Mouse (Mus musculus) left cerebral cortex, adult 11 months (tissue): Measurements from ENCODE around the gene Setd1a.

ENCODE experiments used
- DNase-seq: peaks from one replicate; pipeline ENCODE4 v3.0.0; 2022; ENCODE audit warnings: low spot score

Setd1a gene

DNA sequence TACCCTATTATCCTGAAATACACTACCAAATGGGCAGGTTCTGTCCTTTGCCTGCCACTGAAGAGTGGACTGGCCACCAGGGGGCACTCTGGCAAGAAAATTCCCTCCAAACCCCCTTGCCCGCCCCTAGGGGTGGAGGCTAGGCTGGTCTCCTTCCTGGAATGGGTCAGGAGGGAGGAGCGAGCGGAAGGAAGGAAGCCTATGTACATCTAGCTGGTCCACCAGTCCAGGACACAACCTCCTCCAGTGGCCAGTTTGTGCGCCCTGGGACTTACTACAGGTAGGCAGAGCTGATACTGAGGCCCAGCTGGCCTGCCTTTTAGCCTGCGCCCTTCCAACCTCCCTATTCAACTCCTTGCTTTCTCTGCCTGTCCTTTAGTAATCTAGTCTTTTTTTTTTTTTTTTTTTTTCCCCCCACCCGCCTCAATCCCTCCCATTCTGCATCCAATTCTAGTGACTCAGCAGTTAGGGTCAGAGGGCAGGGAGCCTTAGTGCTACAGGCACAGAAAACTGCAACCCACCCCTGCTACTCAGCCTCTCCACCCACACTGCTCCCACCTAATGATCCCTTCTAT is 24.1 kb downstream of the Setd1a start, which contains the start of gene Hsd3b7:
Hsd3b7 (plus strand) TSS at position 170 of the 575 bp plus-strand sequence.
- DNase-seq: peak; percentile 79

DNA sequence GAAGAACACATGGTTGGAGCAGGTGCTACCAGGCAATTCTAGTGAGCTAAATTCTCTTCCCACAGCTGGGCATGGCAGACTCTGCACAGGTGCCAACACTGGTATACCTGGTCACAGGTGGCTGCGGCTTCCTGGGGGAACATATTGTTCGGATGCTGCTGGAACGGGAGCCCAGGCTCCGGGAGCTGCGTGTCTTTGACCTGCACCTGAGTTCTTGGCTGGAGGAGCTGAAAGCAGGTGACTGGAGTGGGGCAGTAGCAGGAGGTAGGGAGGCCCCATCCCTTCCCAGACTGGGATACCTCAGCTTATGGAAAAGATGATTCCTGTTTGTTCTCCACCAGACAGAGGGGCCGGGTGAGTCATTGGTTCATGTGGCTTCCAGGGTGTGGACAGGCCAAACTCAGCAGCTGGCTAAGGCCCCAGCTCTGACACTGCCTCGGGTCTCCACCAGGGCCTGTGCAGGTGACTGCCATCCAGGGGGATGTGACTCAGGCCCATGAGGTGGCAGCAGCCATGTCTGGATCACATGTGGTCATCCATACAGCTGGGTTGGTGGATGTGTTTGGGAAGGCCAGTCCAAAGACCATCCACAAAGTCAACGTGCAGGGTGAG is 24.6 kb downstream of the Setd1a start:
- no peak for DNase-seq

DNA sequence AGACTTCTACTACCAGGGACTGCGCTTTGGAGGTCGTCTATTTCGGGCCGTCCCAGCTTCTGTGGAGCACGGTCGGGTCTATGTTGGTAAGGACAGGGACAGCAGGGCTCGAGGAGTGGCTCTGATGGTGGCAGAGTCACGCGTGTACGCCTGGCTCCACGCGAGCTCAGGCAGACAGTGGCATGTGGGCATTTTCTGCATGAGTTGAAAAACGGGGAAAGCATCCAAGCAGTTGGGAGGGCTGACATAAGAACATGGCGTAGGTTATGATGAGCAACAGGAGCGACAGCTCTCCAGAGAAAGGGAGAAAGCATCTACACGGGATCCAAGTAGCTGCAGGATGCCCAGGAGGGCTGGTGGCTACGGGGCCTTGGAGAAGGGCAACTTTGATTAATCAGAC is 25.8 kb downstream of the Setd1a start:
- no peak for DNase-seq

DNA sequence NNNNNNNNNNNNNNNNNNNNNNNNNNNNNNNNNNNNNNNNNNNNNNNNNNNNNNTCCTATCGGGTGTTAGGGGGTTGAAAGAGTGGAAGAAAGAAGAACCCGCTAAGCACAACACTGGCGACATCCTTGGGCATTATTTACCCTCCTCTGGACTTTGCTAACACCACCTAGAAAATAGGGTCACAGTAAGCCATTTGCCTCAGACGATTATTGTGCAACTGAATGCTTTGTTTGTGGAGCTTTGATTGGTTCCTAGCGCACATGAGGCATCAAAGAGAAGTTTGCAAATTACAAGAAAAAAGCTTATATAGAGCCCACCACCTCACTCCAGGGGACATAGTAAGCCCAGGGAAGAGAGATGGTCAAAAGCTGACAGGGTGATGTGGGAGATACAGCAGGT is 32.4 kb downstream of the Setd1a start:
- DNase-seq: no peak

DNA sequence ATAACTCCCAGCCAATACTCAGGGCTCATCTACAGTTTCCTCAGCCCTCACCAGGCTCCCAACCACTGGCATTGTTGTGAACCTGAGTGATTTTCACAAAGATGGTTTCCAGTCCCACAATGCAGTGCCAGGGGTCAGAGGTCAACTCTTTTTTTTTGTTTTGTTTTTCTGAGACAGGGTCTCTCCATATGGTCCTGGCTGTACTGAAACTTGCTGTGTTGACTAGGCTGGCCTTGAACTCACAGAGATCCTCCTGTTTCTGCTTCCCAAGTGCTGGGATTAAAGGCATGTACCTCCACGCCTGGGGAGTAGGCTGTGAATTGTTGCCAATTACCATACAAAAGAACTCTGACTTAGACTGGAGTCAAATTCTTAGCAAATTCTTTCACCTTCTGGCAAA is 33.4 kb downstream of the Setd1a start:
- DNase-seq: no peak

DNA sequence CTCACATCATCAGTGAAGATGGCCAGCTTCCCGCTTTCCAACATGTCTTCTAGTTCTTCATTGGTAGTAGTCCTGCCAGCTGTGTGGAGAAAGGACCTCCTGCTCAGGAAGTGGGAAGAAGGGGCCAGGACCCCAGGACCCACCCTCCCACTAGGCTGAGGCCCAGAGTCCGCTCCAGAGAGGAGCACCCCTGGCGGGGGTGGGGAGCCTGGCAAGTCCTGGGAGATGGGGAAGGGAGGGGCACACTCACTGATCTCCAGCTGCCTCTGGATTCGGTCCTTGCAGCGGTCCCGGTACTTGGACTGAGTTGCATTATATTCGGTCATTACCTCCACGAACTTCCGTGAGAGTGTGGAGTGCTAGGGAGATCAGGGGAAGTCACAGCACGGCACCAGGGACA is 34.2 kb downstream of the Setd1a start:
- DNase-seq: no peak

DNA sequence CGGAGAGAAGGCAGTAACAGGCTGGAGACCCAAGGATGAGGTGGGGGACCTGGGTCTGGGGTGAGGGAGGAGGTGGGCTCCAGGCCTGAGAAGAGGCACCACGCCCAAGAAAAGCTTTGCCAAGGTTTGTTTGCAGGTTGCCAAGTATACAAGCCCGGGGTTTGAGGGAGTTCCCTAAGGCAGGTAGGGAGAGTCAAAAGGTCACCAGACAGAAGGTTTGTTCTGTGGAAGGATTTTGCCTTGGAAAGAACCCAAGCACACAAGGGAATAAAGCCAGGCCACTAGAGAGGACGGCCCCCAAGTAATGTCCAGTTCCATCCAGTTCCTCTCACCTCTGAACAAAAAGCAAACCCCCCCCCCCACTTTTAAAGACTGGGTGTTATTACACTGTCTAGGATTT is 34.8 kb downstream of the Setd1a start:
- no peak for DNase-seq

DNA sequence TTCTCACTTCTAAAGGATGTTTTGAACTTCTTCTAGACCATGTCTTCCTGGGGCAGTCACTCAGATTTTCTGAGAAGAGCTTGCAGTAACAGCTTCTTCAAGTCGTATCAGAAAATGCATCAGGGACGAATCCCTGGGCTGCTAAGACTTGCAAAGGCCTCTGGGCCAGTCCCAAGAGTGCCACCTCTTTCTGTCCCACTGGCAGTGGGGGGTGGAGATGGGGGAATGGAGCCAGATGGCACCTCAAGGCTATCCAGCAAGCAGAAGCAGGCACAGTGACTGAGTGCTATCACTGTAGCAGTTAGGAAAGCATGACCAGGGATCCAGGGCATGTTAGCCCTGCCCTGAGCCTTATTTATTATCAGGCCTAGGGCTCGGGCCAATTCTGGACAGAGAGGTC is 35.8 kb downstream of the Setd1a start:
- no peak for DNase-seq

DNA sequence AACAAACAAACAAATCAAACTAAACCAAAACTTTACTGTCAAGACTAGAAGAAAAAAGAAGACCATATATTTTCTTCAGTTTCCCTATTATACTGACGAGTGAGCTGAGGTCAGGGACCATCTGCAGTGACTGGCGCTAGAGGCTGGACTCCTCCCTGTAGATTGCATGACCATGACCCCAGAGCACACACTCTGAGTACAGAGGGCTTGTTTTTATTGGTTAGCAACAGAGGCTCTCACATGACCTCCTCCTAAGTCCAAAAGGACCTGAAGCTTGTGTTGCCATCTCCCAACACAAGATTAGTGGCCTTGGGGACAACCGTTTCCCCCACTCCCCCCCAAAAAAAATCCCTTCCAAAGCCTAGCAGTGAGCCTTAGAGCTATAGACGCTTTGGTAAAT is 37.4 kb downstream of the Setd1a start:
- no peak for DNase-seq

DNA sequence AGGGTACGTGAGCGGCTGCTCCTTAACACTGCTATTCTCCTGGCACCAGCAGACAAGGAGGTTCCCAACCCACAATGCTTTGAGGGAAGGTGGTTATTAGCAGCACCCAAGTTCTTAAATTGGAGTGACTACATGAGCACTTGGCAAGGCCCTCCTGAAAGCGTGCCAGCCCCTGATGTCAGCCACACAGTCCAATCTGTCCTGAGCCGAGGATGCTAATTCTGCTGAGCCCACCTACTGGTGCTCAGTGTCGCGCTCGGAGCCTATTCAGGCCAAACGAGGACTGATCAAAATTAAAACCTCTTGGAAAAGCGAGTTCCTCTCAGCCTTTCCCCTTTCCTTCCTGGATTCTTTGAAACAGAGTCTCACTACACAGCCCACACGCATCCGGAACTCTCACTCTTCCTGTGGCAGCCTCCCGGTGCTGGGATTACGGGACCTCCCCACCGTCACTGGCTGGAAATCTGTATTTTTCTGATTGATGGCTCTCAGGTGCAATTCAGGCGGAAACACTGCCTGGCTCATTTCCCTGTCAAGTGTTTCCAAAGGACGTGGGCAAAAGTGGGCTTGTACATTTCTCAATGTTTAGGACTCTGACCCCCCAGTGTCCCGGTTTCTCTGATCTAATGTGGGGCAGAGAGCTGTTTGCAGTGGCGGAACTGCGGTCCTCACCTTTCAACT is 37.9 kb downstream of the Setd1a start:
- DNase-seq: peak; percentile 59

DNA sequence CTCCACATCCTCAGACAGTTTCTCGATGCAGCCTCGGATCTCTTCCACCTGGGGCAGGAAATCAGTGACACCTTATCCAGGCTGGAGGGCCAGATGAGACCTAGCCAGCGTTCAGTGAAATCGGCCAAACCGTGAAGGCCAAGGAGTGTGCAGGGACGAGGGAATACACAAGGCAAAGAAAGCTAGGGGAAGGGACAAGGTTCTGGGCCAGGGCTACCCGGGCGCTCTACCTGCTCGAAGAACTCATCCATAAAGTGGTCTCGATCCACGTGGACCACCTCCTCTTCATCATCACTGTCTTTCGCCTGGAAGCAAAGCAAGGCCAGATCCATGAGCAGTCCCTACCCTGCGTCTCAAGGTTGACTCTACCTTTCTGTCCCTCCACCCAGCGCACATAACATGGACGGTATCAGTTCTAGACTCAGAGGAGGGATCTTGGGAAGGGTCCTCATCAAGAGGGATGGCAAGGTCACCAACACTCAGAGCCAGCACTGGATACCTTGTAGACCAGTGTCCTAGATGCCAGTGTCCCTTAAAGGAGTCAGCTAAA is 38.7 kb downstream of the Setd1a start:
- DNase-seq: no peak

DNA sequence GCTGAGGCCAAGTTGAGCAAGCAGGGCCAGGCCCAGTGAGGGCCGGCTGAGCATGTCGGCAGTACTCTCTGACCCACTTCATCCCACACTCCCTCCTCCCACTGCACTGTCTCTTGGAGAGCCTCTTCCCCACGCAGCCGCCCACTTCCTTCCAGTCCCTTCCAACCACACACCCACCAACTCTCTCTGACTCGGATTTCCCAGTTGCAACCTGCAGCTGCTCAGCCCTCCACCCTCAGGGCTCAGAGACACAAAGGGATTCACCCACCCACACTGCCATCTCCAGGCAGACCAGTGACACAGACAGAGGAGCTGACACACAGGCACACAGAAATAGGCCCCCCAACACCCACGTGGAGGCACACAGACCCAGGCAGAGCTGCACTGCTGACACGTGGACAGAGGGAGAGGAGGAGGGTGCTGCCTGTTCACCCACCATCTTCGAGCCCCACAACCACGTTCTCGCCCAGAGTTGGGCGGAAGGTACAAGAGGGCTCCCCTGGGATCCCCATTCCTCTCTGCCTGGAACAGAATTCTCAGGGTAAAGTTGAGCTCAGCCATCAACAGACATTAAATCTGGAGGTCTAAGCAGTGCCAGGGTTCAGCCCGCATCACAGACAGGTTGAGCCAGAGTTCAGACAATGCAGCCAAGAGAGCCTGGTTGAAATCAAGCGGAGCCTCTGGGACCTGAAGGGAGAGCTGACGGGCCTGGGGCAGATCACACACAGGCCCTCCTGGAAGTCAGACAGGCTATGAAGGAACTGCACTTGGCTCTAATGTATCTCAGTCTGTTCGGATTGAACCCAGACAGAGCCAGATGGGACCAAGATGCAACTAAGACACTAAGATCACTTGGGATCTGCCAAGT is 39.7 kb downstream of the Setd1a start:
- DNase-seq: peak; percentile 81

DNA sequence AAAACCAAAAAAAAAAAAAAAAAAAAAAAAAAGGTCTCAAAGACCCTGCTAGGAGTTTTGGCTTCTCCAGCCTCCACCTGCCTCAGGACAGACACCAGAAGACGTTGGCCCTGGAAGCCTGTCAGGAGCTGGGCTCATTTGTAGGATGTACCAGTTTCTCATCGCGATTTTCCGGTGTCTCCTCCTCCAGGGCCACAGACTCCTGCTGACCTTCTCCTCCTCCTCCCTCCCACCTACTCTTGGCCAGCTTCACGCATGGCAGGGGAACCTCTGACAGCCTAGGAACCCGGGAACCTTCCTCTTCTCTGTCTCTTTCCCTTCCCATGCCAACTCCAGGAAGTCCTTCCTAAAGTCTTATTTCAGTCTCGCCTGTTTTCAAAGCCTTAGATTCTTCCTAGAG is 40.6 kb downstream of the Setd1a start:
- DNase-seq: no peak

DNA sequence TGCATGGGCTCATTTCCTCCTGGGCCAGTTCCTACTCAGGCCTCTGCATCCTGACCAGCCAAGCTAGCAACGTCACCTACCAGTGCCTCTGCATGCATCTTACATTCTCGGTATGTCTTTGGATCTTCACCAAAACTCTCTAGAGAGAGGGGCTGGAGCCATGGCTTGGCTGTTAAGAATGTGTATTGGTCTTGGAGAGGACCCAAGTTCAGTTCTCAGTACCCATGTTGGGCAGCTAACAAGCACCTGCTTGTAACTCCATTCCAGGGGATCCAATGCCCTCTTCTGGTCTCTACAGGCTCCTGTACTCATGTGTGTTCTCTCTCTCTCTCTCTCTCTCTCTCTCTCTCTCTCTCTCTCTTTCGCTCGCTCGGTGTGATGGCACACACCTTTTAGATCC is 41.3 kb downstream of the Setd1a start:
- DNase-seq: no peak

DNA sequence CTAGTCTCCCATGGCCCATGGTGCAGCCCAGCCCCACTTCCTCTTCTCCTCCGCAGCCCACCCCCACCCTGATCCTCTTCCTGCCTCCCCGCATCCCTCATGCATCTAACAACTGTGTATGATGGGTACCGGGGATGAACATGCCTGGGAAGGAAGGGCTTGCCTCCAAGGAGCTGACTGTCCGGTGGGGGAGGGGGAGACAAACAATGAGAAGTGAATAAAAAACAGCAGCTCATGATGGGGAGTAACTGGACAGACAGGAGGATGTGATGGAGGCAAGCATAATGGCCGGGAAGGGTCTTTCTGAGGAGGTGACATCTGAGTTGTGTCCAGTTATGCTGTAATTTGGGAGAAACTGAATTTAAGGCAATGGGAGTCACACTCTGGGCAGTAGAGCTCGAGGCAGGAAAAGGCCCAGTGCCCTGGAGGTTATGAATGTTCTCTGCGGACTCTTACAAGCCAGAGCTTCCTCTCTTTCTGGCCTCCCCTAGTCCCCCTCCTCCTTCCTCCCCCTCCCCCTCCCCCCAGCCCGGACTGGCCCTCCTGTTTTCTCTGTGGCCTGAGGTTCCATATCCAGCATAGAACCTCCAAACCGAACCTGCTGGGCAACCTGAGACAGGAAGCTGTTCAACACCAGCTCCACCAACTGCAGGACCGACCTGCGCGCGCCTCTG is 44.5 kb downstream of the Setd1a start:
- no peak for DNase-seq

DNA sequence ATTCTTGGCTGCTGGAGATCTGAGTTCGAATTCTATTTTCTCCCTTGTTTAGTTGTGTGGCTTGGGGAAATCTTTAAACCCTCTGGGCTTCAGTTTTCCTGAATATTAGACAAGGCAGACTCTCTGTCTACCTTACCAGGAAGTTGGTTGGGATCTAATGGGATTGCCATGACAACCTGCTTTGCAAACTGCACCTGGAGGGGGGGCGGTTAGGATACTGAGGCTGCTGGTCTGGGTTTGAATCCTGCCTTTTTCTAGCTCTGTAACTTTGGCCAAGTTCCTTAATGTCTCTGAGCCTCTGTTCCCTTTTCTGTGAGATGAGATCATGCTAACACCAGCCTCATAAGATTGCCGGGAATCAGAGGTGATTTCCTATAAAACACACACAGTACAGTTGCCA is 46.0 kb downstream of the Setd1a start:
- DNase-seq: no peak

DNA sequence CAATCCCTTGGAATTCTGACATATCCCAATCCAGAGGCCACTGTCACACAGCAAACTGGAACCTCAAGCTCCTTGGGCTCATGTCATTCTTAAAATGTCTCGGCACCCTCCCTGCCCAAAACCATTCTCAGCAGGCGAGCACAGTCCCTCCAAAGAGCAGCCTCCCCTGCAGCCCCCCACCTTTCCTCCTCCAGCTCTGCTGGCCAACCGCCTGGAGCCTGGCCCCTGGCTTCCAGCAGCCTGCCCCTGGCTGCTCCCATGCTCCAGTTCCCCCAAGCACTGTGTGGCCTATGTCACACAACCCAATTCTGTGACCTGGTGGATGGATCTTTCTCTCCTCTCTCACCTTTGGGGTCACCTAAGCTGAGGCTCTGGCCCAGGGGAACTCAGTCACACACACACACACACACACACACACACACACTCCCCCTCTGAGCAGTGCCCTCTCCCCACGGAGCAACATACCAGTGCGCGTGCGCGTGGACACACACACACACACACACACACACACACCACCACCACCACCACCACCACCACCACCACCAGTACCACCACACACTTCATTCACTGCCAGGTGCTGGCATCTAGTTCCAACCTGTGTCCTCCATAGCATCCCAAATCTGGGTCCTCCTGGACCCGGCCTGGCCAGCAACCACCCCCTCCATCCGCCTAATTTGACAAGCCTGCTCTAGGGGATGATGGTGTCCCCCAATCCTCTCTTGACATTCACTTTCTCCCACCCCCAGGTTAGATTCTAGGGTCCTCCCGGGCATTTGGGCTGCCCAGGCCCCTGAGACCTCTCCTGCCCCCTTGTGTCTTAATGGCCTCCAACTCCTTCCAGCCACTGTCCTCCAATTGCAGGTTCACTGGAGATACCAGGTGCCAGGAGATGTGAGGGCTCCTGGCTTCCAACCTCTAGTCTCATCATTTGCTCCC is 47.0 kb downstream of the Setd1a start:
- DNase-seq: no peak

DNA sequence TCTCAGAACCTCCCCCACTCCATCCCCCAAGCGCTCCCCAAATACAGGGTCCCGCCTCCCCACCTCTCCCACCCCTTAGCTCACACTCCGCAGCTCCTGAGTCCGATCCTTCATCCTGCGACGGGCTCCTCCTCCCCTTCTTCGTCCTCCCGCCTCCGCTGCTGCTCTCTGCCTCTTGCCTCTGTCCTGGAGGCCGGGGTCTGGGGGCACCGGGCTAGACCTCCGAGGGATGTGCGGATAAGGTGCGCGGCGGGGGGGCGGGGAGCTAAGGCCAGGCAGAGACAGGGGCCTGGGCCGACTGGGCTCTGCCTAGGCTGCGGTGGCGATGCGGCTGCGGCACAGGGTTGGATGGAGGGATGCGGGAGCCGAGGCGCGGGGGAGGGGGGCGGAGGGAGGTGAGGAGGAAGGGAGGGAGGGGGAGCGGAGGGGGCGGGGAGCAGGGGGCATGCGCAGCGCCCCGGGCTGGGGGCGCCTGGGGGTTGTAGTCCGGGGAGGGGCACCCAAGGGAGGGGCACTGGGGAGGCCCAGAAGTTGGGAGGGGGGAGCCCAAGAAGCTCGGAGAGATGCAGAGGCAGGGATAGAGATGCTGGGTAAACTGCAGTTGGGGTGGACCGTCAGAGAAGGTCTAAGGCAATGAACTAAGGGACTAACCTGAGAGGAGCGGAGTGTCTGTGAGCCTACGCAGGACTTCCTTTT is 47.9 kb downstream of the Setd1a start, which contains the start of the genes Stx4a and Stx1b:
Stx4a (plus strand) TSS at position 119 of the 696 bp plus-strand sequence.
Stx1b (minus strand) TSS at position 374 of the 696 bp plus-strand sequence.
- no peak for DNase-seq

DNA sequence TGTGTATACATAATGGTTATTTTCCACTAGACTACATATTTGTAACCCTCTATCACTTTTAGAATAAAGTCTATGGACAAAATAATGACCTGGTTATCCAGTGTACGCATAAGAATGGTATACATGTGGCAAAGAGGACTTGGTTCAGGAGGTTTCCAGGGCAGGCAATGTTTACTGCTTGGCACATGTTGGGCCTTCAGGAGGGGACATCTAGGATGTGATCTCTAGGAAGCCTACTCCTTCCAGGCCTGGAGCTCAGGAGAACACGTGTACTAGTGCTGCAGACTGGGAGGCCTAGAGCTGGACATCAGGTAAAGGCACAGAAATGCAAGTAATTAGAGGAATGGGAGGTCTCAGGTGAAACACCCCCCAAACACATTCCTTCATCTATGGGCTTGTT is 59.1 kb downstream of the Setd1a start:
- DNase-seq: no peak

DNA sequence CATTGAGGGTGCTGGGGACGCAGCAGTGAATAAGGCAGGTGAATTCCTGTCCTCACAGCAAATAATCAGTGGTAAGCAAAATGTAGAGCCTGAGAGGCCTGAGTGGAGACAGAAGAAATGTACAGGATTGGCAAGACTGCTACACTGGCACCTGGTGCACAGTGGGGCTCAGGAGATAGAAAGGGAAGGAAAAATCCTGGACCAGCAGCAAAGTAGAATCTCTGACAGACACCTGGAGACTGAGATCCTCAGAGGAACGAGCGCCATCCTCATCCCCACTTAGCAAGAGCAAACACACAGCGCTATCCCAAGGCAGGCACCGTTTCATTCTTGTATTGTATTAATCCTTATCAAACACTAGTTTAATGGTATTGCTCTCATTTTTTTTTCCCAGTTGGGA is 61.0 kb downstream of the Setd1a start:
- no peak for DNase-seq
